Mouse (Mus musculus) lung, postnatal 0 days (tissue): ENCODE results near the gene Slc39a13.

Experiments used
- CTCF ChIP-seq: IDR thresholded peaks from 2 replicates; pipeline ENCODE4 v1.5.1; 2016; ENCODE audit warnings: antibody characterized with exemption, mild to moderate bottlenecking
- EP300 ChIP-seq: IDR thresholded peaks from 2 replicates; pipeline ENCODE4 v1.6.1; 2016; ENCODE audit warnings: antibody characterized with exemption, mild to moderate bottlenecking, control low read depth

- no peak for TF ChIP-seq EP300
- no peak for TF ChIP-seq CTCF
These were observed 7.7 kb upstream of the Slc39a13 start for GRCm38 (mm10) chr2:91077957-91078313.
